Mouse (Mus musculus): ENCODE measurements around the gene Kansl1.

The Kansl1 gene

DNA sequence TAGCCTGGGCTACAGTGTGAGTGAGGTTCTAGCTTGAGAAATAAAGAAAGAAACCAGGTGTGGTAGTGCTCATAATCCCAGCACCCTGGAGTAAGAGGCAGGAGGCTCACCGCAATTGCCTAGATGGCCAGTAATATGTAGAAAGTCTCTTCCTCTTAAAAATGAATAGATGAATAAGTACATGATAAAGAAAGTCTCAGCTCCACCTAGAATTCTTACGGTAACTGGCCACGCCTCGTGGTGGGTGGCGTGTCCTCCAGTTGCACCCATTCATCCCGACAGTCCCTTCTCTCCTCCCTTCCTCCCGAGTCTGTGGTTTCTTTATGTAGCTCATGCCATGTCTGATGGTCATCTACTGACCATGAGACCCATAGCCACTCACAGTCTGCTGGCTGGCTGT, 162.9 kb downstream of the Kansl1 start:
- DNase-seq = no peak

DNA sequence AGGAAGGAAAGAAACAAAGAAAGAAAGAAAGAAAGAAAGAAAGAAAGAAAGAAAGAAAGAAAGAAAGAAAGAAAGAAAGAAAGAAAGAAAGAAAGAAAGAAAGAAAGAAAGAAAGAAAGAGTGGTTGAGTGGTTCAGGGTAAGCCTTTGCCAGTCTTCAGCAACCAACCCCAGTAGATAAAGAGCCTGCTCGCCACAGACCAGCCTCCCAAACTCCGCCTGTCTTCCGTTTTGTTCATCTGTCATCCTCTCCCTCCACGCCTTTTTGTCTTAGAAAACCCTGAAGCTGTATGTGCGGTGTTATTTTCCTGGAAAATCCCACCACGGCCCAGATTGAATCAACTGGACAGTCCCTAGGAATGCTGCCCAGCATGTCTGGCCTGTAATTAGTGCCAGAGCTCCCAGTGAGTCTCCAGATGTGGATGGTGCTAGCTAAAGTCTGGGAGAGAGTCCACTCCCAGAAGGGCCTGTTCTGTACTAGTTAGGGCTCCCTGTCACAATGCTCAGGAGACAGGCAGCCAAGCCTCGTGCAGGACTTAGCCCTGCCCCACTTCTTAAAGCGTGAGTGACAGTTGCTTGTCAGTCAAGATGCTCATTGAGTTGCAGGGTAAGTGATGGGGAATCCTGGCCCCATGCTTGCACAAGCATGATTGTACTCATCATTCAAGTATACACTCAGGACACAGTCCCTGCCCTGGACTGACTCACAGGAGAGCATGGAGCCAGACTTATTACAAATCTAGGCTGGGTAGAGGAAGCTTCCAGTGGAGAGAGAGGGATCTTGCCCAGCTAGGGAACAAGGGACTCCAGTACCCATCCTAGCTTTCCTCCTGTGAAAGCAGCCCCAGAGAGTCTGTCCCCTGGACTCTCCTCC, 165.3 kb downstream of the Kansl1 start:
- no peak for DNase-seq

DNA sequence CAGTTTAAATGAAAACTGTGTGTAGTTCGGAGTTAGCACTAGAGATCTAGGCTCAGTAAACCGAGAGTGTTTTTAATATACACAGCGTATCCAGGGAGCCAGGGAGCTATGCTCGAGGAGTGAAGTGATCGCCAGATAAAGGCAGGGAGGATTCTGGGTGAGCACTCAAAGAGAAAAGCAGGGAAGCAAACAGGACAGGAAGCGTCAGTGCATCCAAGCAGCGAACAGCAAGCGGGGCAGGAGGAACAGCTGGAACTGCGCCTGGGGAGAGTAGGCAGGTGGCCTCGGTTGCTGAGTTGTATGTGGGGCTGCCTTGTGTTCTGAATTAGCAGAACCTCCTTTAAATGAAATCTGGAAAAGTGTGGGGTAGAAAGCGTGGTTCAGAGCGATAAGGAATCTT, 166.0 kb downstream of the Kansl1 start:
- DNase-seq = no peak

DNA sequence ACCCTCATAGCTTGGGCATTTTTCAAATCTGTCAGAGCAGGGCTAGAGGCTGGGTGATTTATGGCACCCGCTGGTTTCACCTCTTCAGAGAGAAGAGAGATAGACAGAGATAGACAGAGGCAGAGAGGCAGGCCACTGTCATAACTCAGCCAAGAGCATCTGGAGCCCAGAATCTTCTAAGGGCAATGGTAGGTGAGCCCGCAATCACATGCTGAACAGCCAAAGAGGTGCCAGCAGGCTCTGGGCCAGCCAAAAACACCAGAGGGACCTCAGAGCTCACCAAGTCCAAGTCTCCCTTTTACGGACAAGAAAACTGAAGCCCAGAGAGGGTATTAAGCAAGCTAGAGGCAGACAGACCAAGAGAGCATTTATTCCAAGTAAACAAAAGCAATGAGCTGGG, 171.0 kb downstream of the Kansl1 start:
- peak; percentile 16 for DNase-seq

DNA sequence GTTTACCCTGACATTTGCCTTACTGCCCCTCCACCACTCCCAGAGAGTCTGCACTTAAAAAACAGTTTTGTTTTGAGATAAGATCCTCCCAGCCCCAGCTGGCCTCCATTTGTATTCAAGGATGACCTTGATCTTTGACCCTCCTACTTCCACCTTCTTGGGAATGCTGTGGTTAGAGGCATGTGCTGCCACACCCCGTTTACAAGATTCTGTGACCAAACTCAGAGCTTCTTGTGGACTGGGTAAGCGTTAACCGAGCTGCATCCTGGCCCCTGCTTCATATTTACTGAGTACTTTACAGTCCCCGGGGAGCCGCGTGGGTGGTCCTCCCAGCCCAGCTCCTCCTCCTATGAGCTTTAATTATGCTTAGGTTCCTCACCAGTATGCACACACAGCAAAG, 173.0 kb downstream of the Kansl1 start:
- DNase-seq = peak; percentile 18

DNA sequence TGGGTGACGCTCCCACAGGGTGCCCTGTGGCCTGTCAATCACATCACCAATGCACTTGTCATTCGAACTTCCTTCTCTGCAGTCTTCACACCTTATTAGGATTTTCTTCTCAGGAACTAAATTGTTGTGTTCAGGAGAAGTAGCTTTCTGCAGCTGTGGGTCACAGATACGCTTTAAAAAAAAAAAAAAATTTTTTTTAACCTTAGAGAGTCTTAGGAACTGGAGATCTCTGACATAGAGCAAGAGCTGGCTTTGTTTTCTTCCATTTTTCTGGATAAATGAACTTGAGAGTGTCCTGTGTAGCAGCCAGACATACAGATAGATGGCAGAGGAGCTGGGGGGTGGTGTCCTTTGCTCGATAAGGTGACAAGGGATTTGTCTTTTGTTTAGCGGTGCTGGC, 173.5 kb downstream of the Kansl1 start:
- no peak for DNase-seq

DNA sequence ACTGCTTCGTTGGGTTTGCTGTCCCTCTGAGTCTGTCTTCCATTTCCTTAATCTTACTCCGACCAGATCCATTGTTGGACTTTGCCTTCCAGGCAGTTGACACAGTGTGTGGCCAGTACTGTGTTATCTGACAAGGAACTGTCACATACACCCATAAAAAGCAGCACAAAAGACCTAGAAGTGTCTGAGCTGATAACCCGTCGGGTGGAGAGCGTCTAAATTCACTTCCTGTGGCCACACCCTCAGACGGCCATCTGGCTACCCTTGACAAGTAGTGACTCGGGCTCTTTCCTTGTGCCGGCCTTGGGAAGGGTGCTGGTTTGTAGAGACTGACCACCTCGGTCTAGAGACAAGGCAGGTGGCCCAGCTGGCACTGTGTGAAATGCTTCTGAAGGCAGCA, 175.4 kb downstream of the Kansl1 start:
- no peak for DNase-seq

DNA sequence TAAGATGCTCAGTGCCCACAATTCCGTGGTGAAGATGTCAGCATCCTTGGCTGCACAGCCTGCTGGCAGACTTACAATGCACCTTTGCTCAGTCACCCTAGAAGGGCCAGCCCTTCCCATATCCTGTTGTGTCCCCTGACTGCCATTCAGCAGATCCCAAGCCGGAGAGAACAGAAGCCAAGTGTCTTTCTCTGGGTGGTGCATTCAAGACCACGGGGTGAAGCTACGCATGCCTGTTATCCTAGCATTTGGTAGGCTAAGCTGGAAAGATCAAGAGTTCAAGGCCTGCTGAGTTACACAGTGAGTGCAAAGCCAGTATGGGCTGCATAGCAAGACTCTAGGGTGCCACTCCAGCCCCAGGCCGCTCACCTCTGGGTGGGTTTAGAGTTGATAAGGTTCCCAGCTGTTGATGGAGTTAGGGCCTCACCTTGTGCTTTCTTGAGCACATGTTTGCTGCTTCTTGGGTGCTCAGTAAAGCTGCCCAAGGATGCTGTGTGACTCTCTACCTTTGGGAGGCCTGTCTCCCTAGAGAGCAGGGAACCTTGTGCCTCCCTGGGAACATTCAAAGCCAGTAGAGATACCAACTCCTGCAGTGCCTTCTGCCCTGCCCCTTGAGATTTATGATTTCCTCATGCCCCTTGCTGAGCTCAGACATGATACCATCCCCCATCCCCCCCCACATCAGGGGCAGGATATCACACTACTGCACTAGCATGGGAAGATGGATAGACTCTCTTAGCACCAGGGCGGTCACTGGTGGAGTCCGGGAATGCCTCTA, 176.0 kb downstream of the Kansl1 start:
- no peak for DNase-seq

DNA sequence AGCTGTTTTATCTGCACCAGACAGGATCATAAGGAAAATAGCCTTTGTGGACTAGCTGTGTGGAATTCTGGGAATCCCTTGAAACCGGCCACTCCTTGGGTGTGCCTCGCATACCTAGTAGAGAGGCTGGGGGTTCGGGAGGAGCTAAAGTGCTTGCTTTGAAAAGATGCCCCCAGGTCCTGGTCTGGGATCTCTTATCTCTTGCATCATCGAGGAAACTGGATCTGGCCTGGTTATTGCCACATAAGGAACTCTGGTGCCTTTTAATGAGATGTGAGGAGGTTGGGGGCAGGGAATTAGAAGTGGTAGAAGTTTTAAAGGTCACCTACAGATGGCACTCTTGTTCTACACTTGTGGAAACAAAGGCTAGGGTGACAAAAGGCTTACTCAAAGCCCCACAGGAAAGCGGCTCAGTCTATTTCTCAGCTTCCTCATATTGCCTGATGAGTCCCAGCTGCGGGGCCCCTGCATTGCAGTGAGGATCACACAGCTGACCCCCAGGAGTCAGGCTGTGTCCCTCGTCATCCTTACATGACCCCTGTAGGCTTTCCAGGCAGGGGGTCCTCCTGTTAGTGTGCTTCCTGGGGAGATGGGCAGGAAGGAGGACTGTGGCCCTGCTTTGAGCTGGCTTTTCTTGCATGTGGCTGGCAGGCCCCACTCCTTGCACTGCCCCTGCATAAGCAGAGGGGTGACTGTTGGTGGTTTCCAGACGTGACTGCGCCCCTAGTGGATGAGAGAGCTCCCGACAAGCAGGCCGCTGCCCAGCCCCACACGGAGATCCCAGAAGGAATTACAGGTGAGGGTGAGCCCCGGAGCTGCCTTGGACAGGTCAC, 179.2 kb downstream of the Kansl1 start:
- DNase-seq = peak; percentile 79

DNA sequence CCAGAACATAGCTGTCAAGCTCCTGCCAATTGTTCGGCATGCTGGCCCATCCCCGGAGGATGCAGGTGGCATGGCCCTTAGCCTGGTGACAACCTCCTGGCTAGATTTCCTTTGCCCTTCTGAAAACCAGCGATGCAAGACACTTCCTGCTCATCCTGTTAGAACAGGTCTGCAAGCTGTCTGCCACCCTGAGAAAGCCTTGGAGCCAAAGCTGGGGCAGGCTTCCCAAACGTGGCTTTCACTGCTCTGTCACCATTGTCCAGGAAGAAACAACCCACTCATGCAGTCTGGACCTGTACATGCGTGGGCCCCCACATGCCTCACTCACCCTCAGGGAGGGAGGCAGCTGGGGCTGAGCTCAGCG, 179.8 kb downstream of the Kansl1 start:
- DNase-seq = peak; percentile 36

DNA sequence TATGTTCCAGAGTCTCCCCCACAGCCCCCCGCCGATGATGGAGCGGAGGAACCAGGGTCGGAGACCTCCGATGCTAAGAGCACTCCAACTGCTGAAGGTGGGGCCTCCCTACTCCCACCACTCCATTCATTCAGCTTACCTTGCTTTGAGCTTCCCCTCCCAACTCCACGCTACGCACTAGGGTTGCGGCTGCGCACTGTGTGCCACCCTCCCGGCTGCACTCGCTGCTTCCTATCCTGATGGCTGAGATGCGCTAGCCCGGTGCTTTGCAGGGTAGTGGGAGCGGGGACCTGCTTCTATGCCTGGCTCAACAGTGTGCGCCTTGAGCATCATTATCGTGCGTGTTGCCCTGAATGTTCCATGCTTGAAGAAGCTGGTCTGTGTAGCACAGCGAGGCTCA, 181.5 kb downstream of the Kansl1 start:
- DNase-seq = no peak

All from kidney, postnatal 10 days (tissue).